Mouse (Mus musculus) layer of hippocampus, postnatal 25 days (tissue): ENCODE results near the gene Sirt3. TPM values are rescaled to one million over a fixed set of nuclear protein-coding genes. Genes with fewer than 3 reads are reported as not detected.

ENCODE experiments used
- DNase-seq, 2 experiments: peaks; one replicate each; pipeline ENCODE4 v3.0.0; 2022; ENCODE audit warnings: mixed read lengths in 2 of 2, low spot score in 1 of 2; ENCODE audit errors: extremely low spot score in 1 of 2
- total RNA-seq, 2 experiments: library from RNA; stranded (reverse); gene quantifications; 2 replicates each; pipeline ENCODE4 v1.2.3; 2021

Gene Sirt3
- total RNA-seq, 2 experiments from 2014 or later = 67.0 to 77.5 TPM

DNA sequence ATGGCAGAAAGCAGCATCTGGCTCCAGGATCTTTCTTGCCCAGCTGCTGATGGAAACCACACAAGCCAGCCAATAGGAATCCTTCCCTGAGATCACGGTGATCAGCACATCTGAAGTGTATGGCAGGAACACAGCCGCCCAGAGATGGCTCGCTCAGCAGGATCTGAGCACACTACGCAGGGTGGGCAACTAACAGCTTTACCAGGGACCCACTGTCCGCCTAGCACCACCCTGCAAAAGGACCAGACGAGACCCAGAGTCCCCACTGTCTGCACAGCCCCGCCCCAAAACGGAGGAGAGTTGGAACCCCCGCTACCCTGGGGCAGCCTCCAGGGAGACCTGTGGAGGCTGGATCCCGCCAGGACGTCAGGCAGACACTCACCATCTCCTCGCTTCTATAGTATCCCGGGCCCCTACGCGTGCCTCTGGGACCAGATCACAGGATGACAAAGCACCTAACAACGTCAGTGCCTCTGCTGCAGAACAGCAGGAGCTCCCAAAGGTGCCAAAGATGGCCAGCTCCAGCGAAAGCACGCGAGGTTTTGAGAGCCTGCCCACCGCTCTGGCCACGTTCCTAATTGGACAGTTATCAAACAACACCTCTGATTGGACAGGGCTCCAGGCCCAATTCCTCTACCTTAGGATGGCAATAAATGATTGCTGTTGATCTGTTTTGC, 60.3 kb downstream of the Sirt3 start, which contains the start of gene Zfp941:
TSS of gene Zfp941 (minus strand) at position 526 of the 677 bp plus-strand sequence.
- DNase-seq = no peak

DNA sequence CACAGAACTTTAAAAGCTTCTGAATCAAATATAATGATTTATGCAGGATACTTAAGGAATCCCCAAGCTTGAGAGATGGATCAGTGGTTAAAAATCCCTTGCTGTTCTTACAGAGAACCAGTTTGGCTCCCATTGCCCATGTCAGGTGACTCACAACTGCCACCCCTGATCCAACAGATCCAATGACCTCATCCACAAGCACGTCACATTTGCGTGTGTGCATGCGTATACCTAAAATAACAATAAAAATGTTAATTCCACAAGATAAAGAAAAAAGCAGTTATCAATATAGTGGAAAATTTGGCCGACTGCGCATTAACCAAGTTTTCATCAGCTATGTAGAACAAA, 60.8 kb downstream of the Sirt3 start:
- DNase-seq = no peak

DNA sequence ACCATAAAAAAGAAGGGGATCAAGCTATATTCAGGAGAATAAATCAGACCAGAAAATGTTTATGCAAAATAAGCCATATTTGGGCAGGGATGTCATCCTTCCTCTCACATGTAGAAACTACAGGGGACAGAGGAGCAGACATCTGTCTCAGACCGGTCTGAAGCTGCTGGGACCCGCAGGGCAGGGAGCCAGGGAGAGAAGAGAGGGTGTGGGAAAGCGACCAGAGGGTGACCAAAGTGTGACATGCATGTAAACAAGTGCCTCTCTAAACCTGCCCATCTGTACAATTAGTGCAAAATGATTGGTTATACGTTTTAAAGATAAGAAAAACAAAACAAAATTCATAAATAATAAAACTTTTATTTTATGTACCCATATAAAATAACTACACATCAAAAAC, 61.9 kb downstream of the Sirt3 start:
- no peak for DNase-seq

Other genes starting within 250 kb of the Sirt3 start
- gene Olfr53, start 235.9 kb downstream of the Sirt3 start, total RNA-seq = not detected
- under 1 TPM; 0.10 to 0.21 TPM for gene Olfr539, start 222.4 kb downstream of the Sirt3 start, total RNA-seq
- gene Olfr45, start 200.4 kb downstream of the Sirt3 start, total RNA-seq = under 1 TPM in 1 of 2 experiments, not detected in 1; 0.23 TPM
- gene Olfr541, start 185.0 kb downstream of the Sirt3 start, total RNA-seq = not detected
- gene Cyp2e1, start 118.6 kb downstream of the Sirt3 start, total RNA-seq = not detected
- not detected for gene Syce1, start 94.5 kb downstream of the Sirt3 start, total RNA-seq
- 10 to 100 TPM; 11.6 to 13.6 TPM for gene Zfp941, start 60.1 kb downstream of the Sirt3 start, total RNA-seq
- 1 to 10 TPM; 1.6 to 1.7 TPM for gene Urah, start 47.3 kb downstream of the Sirt3 start, total RNA-seq
- gene Scgb1c1, start 36.8 kb downstream of the Sirt3 start, total RNA-seq = not detected
- not detected for gene Odf3, start 34.5 kb downstream of the Sirt3 start, total RNA-seq
- not detected for gene Gm45785, start 26.0 kb downstream of the Sirt3 start, total RNA-seq
- gene Ric8a, start 25.4 kb downstream of the Sirt3 start, total RNA-seq = 10 to 100 TPM; 79.1 to 86.5 TPM
- gene Bet1l, start 24.7 kb downstream of the Sirt3 start, total RNA-seq = 10 to 100 TPM; 26.6 to 29.6 TPM
- gene Psmd13, start 341 bp downstream of the Sirt3 start, total RNA-seq = 100 to 1,000 TPM; 107 to 117 TPM
- gene Cox8b, start 18.1 kb upstream of the Sirt3 start, total RNA-seq = 1 to 10 TPM; 1.3 to 2.8 TPM
- gene Nlrp6, start 38.6 kb upstream of the Sirt3 start, total RNA-seq = under 1 TPM; 0.21 to 0.37 TPM
- gene Pgghg, start 59.1 kb upstream of the Sirt3 start, total RNA-seq = 1 to 10 TPM; 4.0 to 7.1 TPM
- gene Ifitm5, start 68.0 kb upstream of the Sirt3 start, total RNA-seq = not detected
- not detected for gene Gm45717, start 73.6 kb upstream of the Sirt3 start, total RNA-seq
- gene Ifitm2, start 73.7 kb upstream of the Sirt3 start, total RNA-seq = 10 to 100 TPM in 1 of 2 experiments, 1 to 10 TPM in 1; 9.7 to 13.4 TPM
- gene Ifitm1, start 84.9 kb upstream of the Sirt3 start, total RNA-seq = 1 to 10 TPM; 1.3 to 1.5 TPM
- 10 to 100 TPM; 11.9 to 13.8 TPM for gene Ifitm3, start 128.5 kb upstream of the Sirt3 start, total RNA-seq
- not detected for gene Ifitm6, start 135.6 kb upstream of the Sirt3 start, total RNA-seq
- gene Gm17387, start 146.8 kb upstream of the Sirt3 start, total RNA-seq = not detected
- gene B4galnt4, start 178.8 kb upstream of the Sirt3 start, total RNA-seq = 10 to 100 TPM; 80.7 to 96.2 TPM
- gene Pkp3, start 195.9 kb upstream of the Sirt3 start, total RNA-seq = not detected
- gene Sigirr, start 218.3 kb upstream of the Sirt3 start, total RNA-seq = 1 to 10 TPM; 1.9 to 3.2 TPM
- not detected for gene Ano9, start 235.5 kb upstream of the Sirt3 start, total RNA-seq
- gene Ptdss2, start 240.1 kb upstream of the Sirt3 start, total RNA-seq = 10 to 100 TPM; 58.7 to 61.1 TPM